Mouse (Mus musculus) gastrocnemius, postnatal 25 days (tissue): ENCODE data around the gene Cpox. TPM values are rescaled to one million over a fixed set of nuclear protein-coding genes. Genes with fewer than 3 reads are reported as not detected.
"Not testable (repeated sequence)": the region's sequence is repeated elsewhere in the genome, so short reads cannot be mapped to it uniquely, and the experiment has no call there.

Experiments
- DNase-seq: peaks from one replicate; pipeline ENCODE4 v3.0.0; 2022
- long read RNA-seq, 2 experiments: library from polyadenylated mRNA; stranded (forward); transcript quantifications; one replicate each; pipeline ENCODE4 v2.0.0; 2021
- total RNA-seq, 2 experiments: library from RNA; stranded (reverse); gene quantifications; 1 replicate in 1 of 2; 2 replicates in 1 of 2; pipeline ENCODE4 v1.2.3; 2021

Cpox gene
- 10 to 100 TPM; 18.9 to 21.6 TPM for total RNA-seq
- long read RNA-seq, experiment 1, transcript Cpox-201 (7 exons, 3,097 nt): major isoform, 6 of 8 reads
- long read RNA-seq, experiment 1, partial matches to known transcripts: 0 of 8 reads
- long read RNA-seq, experiment 1, other reads (novel, unspliced or antisense): 2 of 8 reads
- long read RNA-seq, experiment 2, transcript Cpox-201 (7 exons, 3,097 nt): major isoform, 13 of 14 reads
- long read RNA-seq, experiment 2, partial matches to known transcripts: 0 of 14 reads
- long read RNA-seq, experiment 2, other reads (novel, unspliced or antisense): 1 of 14 reads

DNA sequence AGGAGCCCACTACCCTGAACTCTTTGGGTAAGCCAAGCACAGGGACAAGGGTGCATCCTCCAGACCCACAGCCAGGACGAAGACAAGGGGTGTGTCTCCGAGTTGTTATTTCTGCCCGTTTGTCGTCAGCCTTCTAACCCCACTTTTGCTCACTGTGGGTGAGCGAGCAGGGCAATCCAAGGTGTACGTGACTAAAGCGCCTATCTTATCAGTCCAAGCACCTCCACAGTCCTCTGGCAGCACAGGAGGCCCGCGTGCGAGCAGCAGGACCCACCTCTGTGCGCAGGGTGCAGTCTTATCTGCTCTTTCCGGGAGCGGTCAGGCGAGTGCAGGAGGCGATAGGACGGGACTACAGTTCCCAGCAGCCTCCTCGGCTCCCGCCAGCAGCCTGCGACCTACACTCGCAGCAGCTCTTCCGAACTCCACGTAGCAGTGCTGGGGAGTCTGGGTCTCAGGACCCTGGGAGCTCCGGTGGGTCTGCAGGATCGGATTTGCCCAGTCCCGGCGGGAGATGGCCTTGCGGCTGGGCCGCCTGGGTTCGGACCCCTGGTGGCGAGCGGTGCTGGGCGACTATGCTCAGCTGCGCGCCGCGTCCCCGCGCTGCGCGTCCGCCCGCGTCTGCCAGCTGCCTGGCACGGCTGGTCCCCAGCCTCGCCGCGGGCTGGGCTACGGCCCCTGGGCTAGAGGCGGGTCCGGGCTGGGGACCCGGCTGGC lies at the start of gene Cpox:
Cpox (plus strand) TSS at position 376 of the 714 bp plus-strand sequence.
- peak; percentile 74 for DNase-seq

DNA sequence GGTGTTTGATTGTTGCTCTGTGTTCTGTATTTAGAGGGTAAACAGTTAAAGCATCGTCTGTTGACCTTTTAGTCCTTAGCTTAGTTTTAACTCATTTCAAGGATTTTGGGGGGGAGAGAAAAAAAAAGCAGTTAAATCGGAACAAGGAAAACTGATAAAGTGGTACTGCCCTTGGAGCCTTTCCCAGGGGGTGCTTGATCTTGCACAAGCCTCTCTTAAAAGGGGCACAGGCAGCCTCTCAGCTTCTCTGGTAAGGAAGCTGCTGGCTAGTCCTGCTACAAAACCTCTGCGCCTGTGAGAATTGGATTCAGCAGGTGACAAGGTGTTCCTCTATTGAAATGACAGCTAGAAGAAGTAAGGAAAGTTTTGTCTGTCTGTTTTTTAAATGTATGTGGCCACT lies 47.7 kb upstream of the Cpox start:
- no peak for DNase-seq

DNA sequence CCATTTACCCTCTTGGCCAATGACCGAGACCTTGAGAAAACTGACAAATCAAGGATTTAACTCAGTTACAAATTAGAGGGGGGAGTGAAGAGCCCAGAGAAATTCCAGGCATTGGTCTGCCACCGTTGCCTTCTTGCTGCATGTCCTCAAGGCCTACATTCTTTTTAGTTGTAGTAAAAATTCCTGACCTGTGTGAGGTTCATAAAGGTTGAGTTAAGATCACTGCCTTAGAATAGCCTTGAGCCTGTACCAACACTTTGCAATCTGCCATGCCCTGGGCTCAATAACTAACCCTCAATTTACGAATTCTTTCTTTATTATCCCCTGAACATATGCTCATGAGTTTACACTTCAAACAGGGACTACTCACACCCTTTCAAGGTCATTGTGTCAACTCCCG lies 47.0 kb upstream of the Cpox start:
- DNase-seq: no peak

DNA sequence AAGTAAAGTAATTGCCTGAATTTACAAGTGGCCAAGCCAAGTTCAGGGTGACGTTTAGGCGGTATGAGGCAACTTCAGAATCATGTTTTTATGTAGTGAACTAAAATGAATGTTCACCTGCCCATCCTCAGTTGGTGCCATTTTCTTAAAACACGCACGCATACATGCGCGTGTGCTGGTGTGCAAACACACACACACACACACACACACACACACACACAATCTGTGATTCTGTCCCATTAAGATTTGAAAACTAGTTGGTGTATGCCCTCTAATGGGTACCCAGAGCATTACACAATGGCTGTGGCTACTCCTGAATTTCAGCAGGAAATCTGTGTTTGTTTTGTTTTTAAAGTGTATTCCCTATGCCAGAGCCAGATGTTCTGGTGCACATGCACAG lies 46.1 kb upstream of the Cpox start:
- no peak for DNase-seq

DNA sequence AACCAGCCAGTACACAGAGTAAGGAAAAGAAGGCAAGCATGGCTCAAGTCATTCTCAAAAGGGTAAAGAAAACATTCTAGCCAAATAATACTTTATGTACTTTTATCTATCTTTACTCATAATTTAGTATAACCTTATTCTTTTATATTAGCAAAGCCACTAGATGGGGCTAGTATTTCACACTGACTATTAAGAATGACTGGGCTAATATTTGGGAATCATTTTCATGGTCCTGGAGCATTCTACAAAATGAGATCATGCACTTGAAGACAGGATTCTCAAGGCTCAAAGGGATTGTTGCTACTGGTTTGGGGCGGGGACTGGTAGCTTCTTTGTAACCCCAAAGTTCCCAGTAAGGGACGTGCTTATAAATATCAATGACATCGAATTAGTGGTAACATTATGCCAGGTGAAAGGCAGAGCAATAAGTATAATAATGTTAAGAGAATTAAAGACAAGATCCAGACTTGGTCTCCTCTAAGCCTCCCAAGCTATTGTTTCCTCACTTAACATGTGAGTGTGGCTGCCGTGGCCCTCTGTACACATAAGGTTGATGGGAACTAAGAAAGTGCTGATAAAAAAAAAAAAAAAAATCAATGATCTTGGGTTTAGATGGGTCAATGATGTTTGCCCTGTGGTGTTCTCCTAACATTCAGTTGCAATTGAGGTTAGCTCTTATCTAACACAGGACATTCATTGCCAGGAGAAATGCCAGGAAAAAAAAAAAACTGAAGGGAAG lies 42.3 kb upstream of the Cpox start:
- DNase-seq: no peak

DNA sequence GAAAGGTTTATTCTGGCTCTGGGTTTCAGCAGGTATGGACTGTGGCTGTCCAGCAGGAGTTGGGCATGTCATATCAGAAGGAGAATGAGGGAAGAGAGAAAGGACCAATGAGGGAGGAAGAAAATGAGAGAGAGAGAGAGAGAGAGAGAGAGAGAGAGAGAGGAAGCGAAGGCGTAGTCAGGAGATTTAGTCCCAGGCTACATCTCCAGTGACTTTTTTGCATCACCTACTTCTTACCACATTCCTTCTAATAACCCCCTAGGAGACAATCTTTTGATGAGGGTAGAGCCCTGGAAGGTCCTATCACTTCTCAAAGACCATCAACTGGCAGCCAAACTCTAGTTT lies 41.8 kb upstream of the Cpox start:
- no peak for DNase-seq

DNA sequence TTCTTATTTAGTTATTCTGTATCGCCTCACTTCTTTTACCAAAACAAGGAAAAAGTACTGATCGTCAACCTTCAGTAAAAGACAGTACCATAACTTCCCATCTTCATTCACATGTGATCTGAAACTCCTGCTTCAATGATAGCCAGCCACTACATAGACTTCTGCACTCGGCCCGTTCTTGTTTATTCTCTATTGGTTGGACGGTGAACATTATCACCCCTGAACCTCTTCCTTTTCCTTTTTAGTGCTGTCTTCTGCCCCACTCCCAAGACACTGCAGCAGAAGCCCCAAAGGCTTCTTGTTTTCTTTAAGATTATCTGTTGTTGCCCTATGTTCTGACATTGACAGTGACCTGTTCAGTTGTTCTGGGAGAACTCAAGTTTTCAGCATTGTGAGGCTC lies 41.1 kb upstream of the Cpox start:
- DNase-seq: no peak

DNA sequence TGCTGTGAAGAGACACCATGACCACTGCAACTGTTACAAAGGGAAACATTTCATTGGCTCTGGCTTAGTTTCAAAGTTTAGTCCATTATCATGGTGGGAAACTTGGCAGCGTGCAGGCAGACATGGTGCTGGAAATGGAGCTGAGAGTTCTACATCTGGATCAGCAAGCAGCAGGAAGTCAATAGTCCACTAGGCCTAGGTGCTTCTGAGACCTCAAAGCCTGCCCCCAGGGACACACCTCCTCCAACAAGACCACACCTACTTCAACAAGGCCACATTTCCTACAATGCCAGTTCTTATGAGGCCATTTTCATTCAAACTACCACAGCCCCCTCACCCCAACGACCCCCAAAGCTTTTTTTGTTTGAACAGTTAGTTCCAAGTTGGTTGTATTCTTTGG lies 40.4 kb upstream of the Cpox start:
- DNase-seq: no peak

DNA sequence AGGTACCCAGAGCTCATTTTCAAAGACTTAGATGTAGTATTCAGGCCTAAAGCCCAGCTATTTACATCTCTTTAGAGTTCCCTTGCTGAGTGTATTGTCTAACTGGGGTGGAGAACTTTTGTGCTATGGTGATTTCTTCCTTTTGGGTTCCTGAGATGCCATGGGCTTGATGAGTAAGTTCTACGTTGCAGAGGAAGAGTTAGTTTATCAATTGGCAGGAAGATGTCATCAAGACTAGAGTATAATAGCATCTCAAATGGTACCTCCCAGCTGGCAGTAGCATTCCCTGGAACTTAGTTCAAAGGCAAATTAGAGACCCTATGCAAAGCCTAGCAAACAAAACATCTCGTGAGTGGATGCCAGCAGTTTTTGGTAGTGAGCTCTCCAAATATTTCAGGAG lies 34.2 kb upstream of the Cpox start:
- no peak for DNase-seq

DNA sequence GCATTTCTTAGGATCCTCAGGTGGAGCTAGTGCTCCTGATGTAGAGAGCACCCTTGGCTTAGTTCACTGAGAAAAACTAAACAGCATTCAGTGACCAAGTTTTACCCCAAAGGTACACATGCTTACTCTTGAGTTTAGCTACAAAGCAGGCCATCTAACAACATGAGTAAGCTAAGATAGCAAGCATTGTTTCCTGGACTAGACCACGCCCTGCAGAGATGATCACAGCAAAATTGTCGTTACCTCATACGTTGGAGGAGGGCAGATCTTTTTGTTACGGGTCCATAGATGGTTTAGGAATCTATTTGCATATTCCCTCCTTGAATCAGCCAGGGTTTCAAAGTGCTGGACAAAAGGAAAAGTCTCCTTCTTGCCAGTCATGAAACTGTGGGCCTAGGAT lies 32.6 kb upstream of the Cpox start:
- no peak for DNase-seq

DNA sequence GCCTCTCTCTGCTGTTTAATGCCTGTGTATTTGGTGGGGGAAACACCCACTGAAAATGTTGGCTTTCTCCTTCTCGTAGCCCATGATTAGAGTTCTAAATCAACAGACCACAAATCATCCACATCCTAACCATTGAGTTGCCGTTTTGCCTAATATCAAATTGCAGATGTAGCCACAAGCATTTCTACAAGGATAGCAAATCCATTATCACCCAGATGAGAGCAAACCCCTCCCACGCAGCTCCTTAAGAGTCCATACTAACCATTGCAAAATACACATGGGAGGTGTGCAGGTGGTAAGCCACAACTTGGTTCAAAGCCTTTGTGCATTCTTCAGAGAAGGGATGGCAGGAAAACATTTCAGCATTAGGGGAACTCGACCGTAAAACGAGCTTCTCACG lies 32.1 kb upstream of the Cpox start:
- DNase-seq: no peak

DNA sequence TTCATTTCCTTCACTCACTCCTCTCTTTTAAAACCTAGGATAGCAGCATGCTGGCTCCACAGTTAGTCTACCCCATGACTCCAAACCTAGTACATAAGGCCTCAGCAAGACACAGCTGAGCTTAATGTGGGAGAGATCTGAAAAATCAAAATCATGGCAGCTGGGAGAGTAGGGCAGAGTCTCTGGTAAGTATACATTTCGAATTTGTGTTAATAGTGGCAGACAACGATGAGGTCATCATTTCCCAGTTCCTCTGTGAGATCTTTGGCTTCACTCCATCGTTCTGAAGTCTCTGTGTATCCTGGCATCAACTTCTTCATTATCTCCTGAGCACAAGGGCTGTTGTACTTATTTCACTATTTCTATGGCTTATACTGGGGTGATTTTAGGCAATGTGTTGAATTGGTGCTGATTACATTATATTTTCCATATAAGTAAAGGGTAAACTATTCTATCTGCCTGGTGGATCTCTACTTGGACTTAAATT lies 31.4 kb upstream of the Cpox start, which contains the start of gene E330017A01Rik:
E330017A01Rik (minus strand) TSS at position 51 of the 487 bp plus-strand sequence.
- no peak for DNase-seq

DNA sequence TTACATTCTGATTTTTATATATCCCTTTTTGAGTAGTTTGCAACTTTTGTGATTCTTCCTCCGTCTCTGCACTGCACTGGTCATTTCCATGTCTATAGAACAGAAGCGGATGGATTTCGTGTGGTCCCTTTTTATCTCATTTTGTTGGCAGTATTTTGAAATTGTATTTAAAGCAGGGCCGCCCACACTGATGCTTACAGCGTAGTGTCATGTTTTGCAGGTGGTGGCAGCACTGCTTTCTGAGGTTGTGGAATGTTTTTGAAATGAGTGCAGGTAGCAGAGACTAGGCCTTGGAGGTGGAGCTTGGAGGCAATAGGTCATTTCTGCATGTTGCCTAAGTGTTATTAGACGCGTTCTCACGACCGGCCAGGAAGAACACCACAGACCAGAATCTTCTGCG lies 20.1 kb upstream of the Cpox start:
- no peak for DNase-seq

DNA sequence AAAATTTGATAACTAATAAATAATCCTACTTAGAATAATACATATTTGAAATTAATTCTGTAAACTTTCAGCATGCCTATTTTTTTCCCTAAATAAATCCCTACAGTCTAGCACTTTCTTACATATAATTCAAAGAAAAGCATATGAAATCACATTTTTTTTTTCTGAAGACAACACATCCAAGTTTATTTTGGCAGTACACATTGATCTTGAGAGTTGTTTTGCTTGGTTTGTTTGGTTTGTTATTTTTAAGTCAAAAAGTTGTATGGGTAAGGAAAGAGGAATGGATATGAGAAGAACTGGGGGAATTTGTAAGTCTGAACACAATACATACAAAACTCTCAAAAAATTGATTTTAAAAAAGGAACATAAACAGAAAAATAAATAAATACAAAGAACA lies 14.3 kb upstream of the Cpox start:
- DNase-seq: no peak

DNA sequence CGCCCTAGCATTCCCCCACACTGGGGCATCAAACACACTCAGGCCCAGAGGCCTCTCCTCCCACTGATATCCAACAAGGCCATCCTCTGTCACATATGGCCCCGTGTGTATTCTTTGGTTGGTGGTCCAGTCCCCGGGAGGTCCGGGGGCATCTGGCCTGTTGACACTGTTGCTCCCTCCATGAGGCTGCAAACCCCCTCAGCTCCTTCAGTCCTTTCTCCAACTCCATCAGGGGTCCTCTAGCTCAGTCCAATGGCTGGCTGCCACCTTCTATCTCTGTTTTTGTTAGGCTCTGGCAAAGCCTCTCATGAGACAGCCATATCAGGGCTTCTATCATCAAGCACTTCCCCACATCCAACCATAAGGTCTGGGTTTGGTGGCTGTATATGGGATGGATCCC lies 13.6 kb upstream of the Cpox start:
- no peak for DNase-seq

DNA sequence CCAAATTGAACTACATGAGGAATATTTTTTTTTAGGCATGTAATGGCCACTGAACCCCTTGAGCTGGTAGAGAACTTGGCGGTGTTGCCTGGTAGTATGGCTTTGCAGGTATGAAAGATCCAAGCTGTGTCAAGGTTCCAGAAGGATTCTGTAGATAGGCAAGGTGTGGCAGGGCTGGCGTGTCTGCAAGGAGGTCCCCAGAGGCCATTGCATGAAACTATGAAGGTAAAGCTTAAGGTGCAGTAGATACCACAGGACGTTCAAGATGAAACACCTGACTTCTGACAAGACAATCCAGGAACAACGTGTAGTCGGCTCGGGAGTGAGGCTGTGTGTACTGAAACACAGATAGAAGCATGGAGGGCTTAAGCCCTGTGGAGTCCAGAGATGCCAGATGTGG lies 11.4 kb upstream of the Cpox start:
- DNase-seq: no peak

DNA sequence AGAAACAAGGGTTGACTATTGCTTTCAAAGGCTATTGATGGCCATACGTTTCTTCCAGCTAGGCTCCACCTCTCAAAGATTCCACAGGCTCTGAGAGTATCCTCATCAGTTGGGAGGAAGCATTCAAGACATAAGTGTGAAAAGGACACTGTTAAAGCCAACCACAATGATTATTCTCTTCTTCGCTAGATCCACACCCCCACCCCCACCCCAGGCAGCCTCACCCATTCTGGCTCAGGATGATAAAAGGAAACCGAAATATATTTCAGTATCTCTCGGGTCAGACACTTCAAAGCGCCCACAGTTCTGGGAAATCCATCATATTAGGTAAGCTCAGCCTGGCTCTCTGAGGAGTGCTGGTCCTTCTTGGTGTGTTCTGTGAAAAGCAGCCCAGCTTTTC lies 8.3 kb upstream of the Cpox start:
- no peak for DNase-seq

DNA sequence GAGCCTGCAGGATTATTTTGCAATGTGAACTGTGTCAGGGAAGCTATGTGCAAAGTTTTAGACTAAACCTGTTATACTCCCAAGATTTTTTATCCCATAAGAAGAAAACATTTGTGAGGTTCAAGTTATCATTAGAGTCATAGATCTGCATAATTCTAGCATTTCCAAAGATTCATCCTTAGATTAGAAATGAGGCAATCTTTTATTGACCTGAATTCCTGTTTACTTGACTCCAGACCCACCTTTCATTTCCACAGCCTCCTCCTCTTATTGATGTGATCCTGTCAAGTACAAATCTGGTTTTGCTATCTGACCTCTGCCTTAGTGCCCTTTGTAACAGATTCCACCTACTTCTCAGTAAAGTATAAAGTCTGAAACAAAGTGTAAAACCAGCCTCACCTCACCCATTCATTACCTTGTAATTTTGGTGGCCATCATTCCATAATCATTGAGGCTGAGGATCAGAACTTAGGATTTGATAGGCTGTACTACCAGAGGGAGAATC lies 7.8 kb upstream of the Cpox start:
- DNase-seq: no peak

DNA sequence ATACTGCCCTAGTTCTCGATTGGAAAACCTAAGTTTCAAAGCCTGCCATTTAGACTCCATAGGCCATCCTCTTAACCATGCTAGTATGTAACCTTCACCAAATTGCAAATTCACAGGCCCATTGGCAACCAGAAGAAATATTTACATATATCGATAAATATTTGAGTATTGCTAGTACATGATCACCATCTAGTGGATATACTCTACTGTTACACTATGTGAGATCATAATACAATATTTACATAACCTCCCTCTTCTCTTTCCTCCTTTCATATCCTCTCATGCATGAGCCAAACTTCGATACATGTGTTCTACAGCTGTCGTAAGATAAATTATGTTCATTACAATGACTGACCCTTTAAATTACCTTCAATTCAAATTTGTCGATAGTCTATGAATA lies 7.1 kb upstream of the Cpox start:
- no peak for DNase-seq

DNA sequence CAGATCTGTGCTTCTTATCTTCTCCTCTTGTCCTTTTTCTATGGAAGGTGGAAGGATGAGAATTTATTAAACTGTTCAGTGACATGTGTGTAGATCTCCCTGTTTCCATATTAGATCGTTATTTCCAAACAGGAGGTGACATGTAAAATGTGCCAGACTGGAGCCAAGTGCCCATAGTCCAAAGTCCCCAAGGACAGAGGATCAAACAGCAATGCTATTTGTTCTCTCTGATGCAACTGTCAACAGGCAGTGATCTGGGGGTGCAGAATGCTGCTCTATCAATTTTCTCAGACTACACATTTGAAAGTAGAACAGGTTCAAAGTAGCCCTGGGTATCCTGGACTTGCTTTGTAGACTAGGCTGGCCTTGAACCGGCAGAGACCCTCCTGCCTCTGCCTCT lies 6.3 kb upstream of the Cpox start:
- DNase-seq: no peak

DNA sequence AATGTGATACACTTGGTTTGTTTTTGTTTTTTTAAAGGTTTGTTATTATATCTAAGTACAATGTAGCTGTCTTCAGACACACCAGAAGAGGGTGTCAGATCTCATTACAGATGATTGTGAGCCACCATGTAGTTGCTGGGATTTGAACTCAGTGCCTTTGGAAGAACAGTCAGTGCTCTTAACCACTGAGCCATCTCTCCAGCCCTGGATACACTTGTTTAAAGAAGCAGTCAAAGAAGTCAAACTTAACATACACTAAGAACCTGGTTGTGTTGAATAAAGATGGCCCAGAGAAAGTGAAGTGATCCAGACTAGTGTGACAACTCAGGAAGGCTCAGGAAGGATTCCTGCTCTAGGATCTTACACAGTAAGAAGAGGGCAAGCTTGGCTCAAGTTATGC lies 5.0 kb upstream of the Cpox start:
- DNase-seq: not testable (repeated sequence)

DNA sequence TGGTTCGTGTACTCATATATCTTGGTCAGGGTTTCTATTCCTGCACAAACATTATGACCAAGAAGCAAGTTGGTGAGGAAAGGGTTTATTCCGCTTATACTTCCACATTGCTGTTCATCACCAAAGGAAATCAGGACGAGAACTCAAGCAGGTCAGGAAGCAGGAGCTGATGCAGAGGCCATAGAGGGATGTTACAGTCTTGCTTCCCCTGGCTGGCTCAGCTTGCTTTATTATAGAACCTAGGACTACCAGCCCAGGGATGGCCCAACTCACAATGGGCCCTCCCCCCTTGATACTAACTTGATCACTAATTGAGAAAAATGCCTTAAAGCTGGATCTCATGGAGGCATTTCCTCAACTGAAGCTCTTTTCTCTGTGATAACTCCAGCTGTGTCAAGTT lies 3.4 kb upstream of the Cpox start:
- not testable (repeated sequence) for DNase-seq

DNA sequence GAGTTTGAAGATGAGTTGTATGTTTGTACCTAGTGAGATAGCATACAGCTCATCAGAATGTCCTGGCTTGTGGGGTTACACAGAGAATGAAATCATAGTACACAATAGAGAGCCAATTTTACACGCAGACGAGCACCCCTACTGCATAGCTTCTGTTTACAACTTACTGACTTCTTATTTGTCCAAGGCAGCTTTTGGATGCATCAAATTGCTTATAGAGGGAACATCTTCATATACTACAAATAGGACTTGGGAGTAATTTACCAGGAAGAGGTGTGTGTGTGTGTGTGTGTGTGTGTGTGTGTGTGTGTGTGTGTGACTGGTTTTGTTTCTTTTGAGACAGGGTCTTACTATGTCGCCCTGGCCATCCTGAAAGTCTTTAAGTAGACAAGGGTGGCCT lies 1.5 kb upstream of the Cpox start:
- no peak for DNase-seq
